In genomic region chr14:57344781-57345492, GRCm38 (mm10) we compare ENCODE assay signal across 8 mouse cellular contexts. TPM values are rescaled to one million over a fixed set of nuclear protein-coding genes. Genes with fewer than 3 reads are reported as not detected.
DNase-seq lines count a peak whose midpoint lies in the region; ATAC-seq and TF ChIP-seq lines count a peak whose summit lies in the region.

No protein-coding gene starts in this region.

- no peaks in the 10 kb centered on the region for H3K27me3 ChIP-seq in kidney, embryonic 16.5 days (ENCODE audit: insufficient read depth, low read length)

- DNase-seq in heart, adult 11 months = peak; percentile 93
- no peak for DNase-seq in heart, postnatal 25 days (ENCODE audit: low spot score)
- DNase-seq in heart, adult 8-10 months (ENCODE audit: low spot score) = peak; percentile 14
- no peak for DNase-seq in MN1 (ENCODE audit: low spot score)
- no peak for DNase-seq in testis, postnatal 14 days (ENCODE audit: low spot score)
- DNase-seq in layer of hippocampus, adult 2 months (ENCODE audit: low spot score in 2 of 2) = no peak

- H3K4me2 ChIP-seq in kidney, embryonic 16.5 days (replicated peaks; ENCODE audit: low read depth, low read length) = peak overlapping the region; percentile 43

- peak overlapping the region; percentile 50; the same call in 1 of the 2 replicates for H3K9ac ChIP-seq in kidney, embryonic 16.5 days (replicated peaks; ENCODE audit: low read length)

- H3K27ac ChIP-seq in kidney, embryonic 16.5 days (ENCODE audit: low read length) = no peak overlapping the region; the same call in 1 of the 2 replicates
- H3K27ac ChIP-seq in layer of hippocampus, adult 2 months = no peak overlapping the region

- peak overlapping the region; percentile 9 for H3K4me3 ChIP-seq in kidney, embryonic 16.5 days (ENCODE audit: low read length)
- no peak overlapping the region; the same call in 1 of the 2 replicates for H3K4me3 ChIP-seq in layer of hippocampus, adult 2 months

- H3K4me1 ChIP-seq in kidney, embryonic 16.5 days (ENCODE audit: insufficient read depth, low read length) = peaks cover 29% of the 10 kb centered on the region

- no peak for TF ChIP-seq CTCF in layer of hippocampus, adult 2 months (conservative IDR thresholded peaks at IDR 0.05)

- no peaks in the 10 kb centered on the region; the same call in 1 of the 2 replicates for H3K9me3 ChIP-seq in kidney, embryonic 16.5 days (ENCODE audit: low read length)

- 47% methylated on average over 25 of the region's 25 CpGs for WGBS in kidney, embryonic 16.5 days

- no peaks in the 10 kb centered on the region for H3K36me3 ChIP-seq in kidney, embryonic 16.5 days (ENCODE audit: insufficient read depth, low read length)

- intact Hi-C loops in heart, postnatal 25 days (cut with DNase I) = no loop called here

- 0 out of 2 replicates have a peak, but pooled peaks have one; percentile 9 for ATAC-seq in kidney, embryonic 16.5 days (ENCODE audit: low FRiP score, low TSS enrichment)
- ATAC-seq in megakaryocyte, adult 5-6 weeks (ENCODE audit: poor library complexity, severe bottlenecking) = 0 out of 2 replicates have a peak, but pooled peaks have one; percentile 15

RNA-seq across cellular contexts. Expression of gene Cryl1, which starts 53.4 kb away (rescaled TPM):
- 1 to 10 TPM; 5.3 to 6.1 TPM for total RNA-seq in heart, postnatal 25 days (2021)
- 1 to 10 TPM; 6.5 to 8.4 (median 7.5) TPM for total RNA-seq in heart, adult 8-10 months (2022)
- polyA plus RNA-seq in kidney, embryonic 16.5 days (2015; fragmentation: Nextera tagmentation; extraction: Ambion mirVana) = 41.4 and 49.7 TPM in 2 replicates
- 38.1 and 40.5 TPM in 2 replicates for total RNA-seq in megakaryocyte, adult 5-6 weeks (2015)
- total RNA-seq in megakaryocyte, adult 5-6 weeks (2017) = 35.8 and 36.3 TPM in 2 replicates
- total RNA-seq in layer of hippocampus, adult 2 months (2021) = 10 to 100 TPM; 18.2 to 21.5 TPM

Comparison
In these comparisons a context has a peak if more than half of its experiments do, and no peak if none do; other contexts are left out.
1. DNase-seq: peak in heart, adult 11 months (single experiment) and heart, adult 8-10 months (single experiment); none in heart, postnatal 25 days (single experiment), MN1 (single experiment), testis, postnatal 14 days (single experiment) and layer of hippocampus, adult 2 months (0 of 2).